Mouse (Mus musculus): ENCODE data around the gene Zfp281. TPM values are rescaled to one million over a fixed set of nuclear protein-coding genes. Genes with fewer than 3 reads are reported as not detected.

The Zfp281 gene
- polyA plus RNA-seq, 1 experiment from 2014 or later: 32.4 TPM

GRCm38 (mm10) chr1:136669926-136670325 is 45.2 kb downstream of the Zfp281 start:
- 76% methylated on average over 7 of the region's 7 CpGs for WGBS
- H3K27me3 ChIP-seq (ENCODE audit: low read depth, poor library complexity, severe bottlenecking): no peaks in the 10 kb centered on the region; the same call in 1 of the 2 replicates
- peak overlapping the region; percentile 53; the same call in 1 of the 2 replicates for H3K27ac ChIP-seq
- H3K4me1 ChIP-seq: peaks cover 36% of the 10 kb centered on the region
- no peaks in the 10 kb centered on the region for H3K36me3 ChIP-seq
- DNase-seq (ENCODE audit: low spot score): peak; percentile 27
- no peaks in the 10 kb centered on the region for H3K9me3 ChIP-seq (replicated peaks)
- no peak overlapping the region for H3K4me3 ChIP-seq

GRCm38 (mm10) chr1:136670421-136670820 is 45.7 kb downstream of the Zfp281 start:
- peak overlapping the region; percentile 51; the same call in 1 of the 2 replicates for H3K27ac ChIP-seq
- WGBS: 33% methylated on average over 16 of the region's 16 CpGs
- DNase-seq (ENCODE audit: low spot score): peak; percentile 47
- no peaks in the 10 kb centered on the region; the same call in 1 of the 2 replicates for H3K27me3 ChIP-seq (ENCODE audit: low read depth, poor library complexity, severe bottlenecking)
- H3K9me3 ChIP-seq (replicated peaks): no peaks in the 10 kb centered on the region
- H3K4me3 ChIP-seq: no peak overlapping the region
- H3K4me1 ChIP-seq: peaks cover 38% of the 10 kb centered on the region
- no peaks in the 10 kb centered on the region for H3K36me3 ChIP-seq

GRCm38 (mm10) chr1:136671767-136672434 is 47.2 kb downstream of the Zfp281 start:
- no peak overlapping the region for H3K27ac ChIP-seq
- no peak for DNase-seq (ENCODE audit: low spot score)
- H3K27me3 ChIP-seq (ENCODE audit: low read depth, poor library complexity, severe bottlenecking): no peaks in the 10 kb centered on the region; the same call in 1 of the 2 replicates
- peaks cover 38% of the 10 kb centered on the region for H3K4me1 ChIP-seq
- 93% methylated on average over 12 of the region's 12 CpGs for WGBS
- H3K9me3 ChIP-seq (replicated peaks): no peaks in the 10 kb centered on the region
- H3K36me3 ChIP-seq: no peaks in the 10 kb centered on the region
- H3K4me3 ChIP-seq: no peak overlapping the region

GRCm38 (mm10) chr1:136672564-136672963 is 47.9 kb downstream of the Zfp281 start:
- DNase-seq (ENCODE audit: low spot score): no peak
- Histone ChIP-seq H3K27ac (no peak overlapping the region), H3K36me3 (no peaks in the 10 kb centered on the region), H3K9me3 (replicated peaks) (no peaks in the 10 kb centered on the region), H3K4me3 (no peak overlapping the region), H3K27me3 (ENCODE audit: low read depth, poor library complexity, severe bottlenecking) (no peaks in the 10 kb centered on the region; the same call in 1 of the 2 replicates), H3K4me1 (peaks cover 38% of the 10 kb centered on the region)
- WGBS: 88% methylated on average over 6 of the region's 6 CpGs

GRCm38 (mm10) chr1:136673293-136673692 is 48.6 kb downstream of the Zfp281 start:
- H3K9me3 ChIP-seq (replicated peaks): no peaks in the 10 kb centered on the region
- H3K4me1 ChIP-seq: peaks cover 38% of the 10 kb centered on the region
- no peak overlapping the region for H3K4me3 ChIP-seq
- H3K36me3 ChIP-seq: no peaks in the 10 kb centered on the region
- DNase-seq (ENCODE audit: low spot score): no peak
- 57% methylated on average over 4 of the region's 4 CpGs for WGBS
- H3K27ac ChIP-seq: no peak overlapping the region
- no peaks in the 10 kb centered on the region; the same call in 1 of the 2 replicates for H3K27me3 ChIP-seq (ENCODE audit: low read depth, poor library complexity, severe bottlenecking)

- Histone ChIP-seq H3K27me3 (ENCODE audit: low read depth, poor library complexity, severe bottlenecking) (no peaks in the 10 kb centered on the region; the same call in 1 of the 2 replicates), H3K4me1 (peaks cover 34% of the 10 kb centered on the region), H3K9me3 (replicated peaks) (no peaks in the 10 kb centered on the region), H3K4me3 (no peak overlapping the region), H3K36me3 (no peaks in the 10 kb centered on the region), H3K27ac (no peak overlapping the region; the same call in 1 of the 2 replicates)
- no peak for DNase-seq (ENCODE audit: low spot score)
- 20% methylated on average over 25 of the region's 25 CpGs for WGBS
Observed at GRCm38 (mm10) chr1:136674548-136675455, 50.1 kb downstream of the Zfp281 start.

- no peak for DNase-seq (ENCODE audit: low spot score)
- 84% methylated on average over 16 of the region's 16 CpGs for WGBS
- peaks cover 25% of the 10 kb centered on the region; the same call in 1 of the 2 replicates for H3K4me1 ChIP-seq
- no peaks in the 10 kb centered on the region for H3K36me3 ChIP-seq
- no peaks in the 10 kb centered on the region; the same call in 1 of the 2 replicates for H3K27me3 ChIP-seq (ENCODE audit: low read depth, poor library complexity, severe bottlenecking)
- no peak overlapping the region for H3K4me3 ChIP-seq
- H3K27ac ChIP-seq: no peak overlapping the region
- H3K9me3 ChIP-seq (replicated peaks): no peaks in the 10 kb centered on the region
Observed at GRCm38 (mm10) chr1:136675736-136676444, 51.2 kb downstream of the Zfp281 start.

- no peaks in the 10 kb centered on the region for H3K36me3 ChIP-seq
- no peak overlapping the region for H3K27ac ChIP-seq
- 87% methylated on average over 6 of the region's 6 CpGs for WGBS
- no peaks in the 10 kb centered on the region; the same call in 1 of the 2 replicates for H3K27me3 ChIP-seq (ENCODE audit: low read depth, poor library complexity, severe bottlenecking)
- H3K4me3 ChIP-seq: no peak overlapping the region
- H3K9me3 ChIP-seq (replicated peaks): no peaks in the 10 kb centered on the region
- DNase-seq (ENCODE audit: low spot score): no peak
- peaks cover 24% of the 10 kb centered on the region; the same call in 1 of the 2 replicates for H3K4me1 ChIP-seq
Observed at GRCm38 (mm10) chr1:136676445-136676755, 51.7 kb downstream of the Zfp281 start.

- WGBS: 82% methylated on average over 3 of the region's 3 CpGs
- no peaks in the 10 kb centered on the region for H3K27me3 ChIP-seq (ENCODE audit: low read depth, poor library complexity, severe bottlenecking)
- no peak overlapping the region for H3K27ac ChIP-seq
- no peaks in the 10 kb centered on the region for H3K9me3 ChIP-seq (replicated peaks)
- H3K36me3 ChIP-seq: no peaks in the 10 kb centered on the region
- DNase-seq (ENCODE audit: low spot score): no peak
- no peak overlapping the region for H3K4me3 ChIP-seq
- peaks cover 25% of the 10 kb centered on the region for H3K4me1 ChIP-seq
Observed at GRCm38 (mm10) chr1:136677847-136678325, 53.2 kb downstream of the Zfp281 start.

- no peaks in the 10 kb centered on the region for H3K9me3 ChIP-seq (replicated peaks)
- H3K4me3 ChIP-seq: no peak overlapping the region
- no peaks in the 10 kb centered on the region for H3K27me3 ChIP-seq (ENCODE audit: low read depth, poor library complexity, severe bottlenecking)
- no peak for DNase-seq (ENCODE audit: low spot score)
- no peak overlapping the region for H3K27ac ChIP-seq
- no peaks in the 10 kb centered on the region for H3K36me3 ChIP-seq
- WGBS: 64% methylated on average over 4 of the region's 4 CpGs
- peaks cover 31% of the 10 kb centered on the region for H3K4me1 ChIP-seq
Observed at GRCm38 (mm10) chr1:136678836-136679235, 54.1 kb downstream of the Zfp281 start.

Data from limb, embryonic 10.5 days (tissue).